In the genomic region with DNA sequence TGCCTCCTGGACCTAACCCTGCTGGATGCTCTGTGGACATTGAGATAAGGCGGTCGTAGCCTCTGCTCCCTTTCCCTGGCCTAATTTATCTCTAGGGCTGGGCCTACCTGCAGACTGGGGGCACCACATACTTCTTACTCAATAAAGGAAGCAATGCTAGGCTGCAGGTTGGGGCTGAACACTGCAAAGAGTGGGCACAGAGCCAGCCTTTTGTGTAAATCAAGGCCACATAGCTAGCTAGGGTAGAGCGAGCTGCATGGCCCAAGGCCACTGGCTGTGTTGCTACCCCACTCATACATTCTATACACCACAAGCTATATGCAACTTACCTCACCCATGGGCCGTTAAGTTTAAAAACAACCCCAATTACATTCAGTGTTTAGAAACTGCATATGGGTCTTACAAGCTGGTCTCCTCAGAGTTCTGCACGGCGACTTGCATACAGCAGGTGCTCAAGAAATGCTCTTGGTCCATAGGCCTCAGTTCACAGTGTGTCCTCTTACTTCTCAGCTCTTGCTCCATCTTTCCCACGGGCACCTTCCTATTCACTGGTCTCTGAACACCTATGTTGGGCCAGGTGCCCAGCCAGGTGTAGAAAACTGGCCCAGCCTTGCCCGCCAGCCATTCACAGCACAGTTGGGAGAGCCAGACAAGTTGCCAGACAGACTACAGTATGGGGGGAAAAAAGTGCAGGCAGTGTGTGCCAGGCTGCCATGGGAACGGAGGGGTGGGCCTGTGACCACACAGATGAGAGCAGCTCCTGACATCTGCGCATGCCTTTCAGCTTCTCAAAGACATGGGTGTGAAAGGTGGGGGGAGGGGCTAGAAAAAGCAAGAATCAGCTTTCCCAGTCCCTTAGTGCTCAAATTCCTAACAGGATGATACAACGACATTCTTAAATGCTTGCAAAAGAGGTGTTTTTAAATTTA, we compare ENCODE assay signal across 8 mouse cellular contexts. TPM values are rescaled to one million over a fixed set of nuclear protein-coding genes. Genes with fewer than 3 reads are reported as not detected.
DNase-seq lines count a peak whose midpoint lies in the region; ATAC-seq lines count a peak whose summit lies in the region.

No protein-coding gene starts in this region.

- intact Hi-C loops in heart, postnatal 25 days (cut with DNase I), result loop anchor here (10.0 kb wide), 1 partner anchor 445 kb away; no protein-coding TSS in a partner anchor

- no peak overlapping the region for H3K4me2 ChIP-seq in forebrain, embryonic 13.5 days
- H3K4me2 ChIP-seq in midbrain, embryonic 11.5 days, result no peak overlapping the region

- H3K9ac ChIP-seq in forebrain, embryonic 13.5 days, result no peak overlapping the region
- no peak overlapping the region for H3K9ac ChIP-seq in midbrain, embryonic 11.5 days (ENCODE audit: low read length)

- H3K4me3 ChIP-seq in forebrain, embryonic 13.5 days, result no peak overlapping the region
- H3K4me3 ChIP-seq in midbrain, embryonic 11.5 days (ENCODE audit: low read depth, low read length), result no peak overlapping the region

- H3K27ac ChIP-seq in forebrain, embryonic 13.5 days, result peak overlapping the region; percentile 84
- H3K27ac ChIP-seq in midbrain, embryonic 11.5 days (ENCODE audit: low read depth, low read length), result no peak overlapping the region

- WGBS in forebrain, embryonic 13.5 days, result 68% methylated on average over 11 of the region's 11 CpGs
- WGBS in midbrain, embryonic 11.5 days, result 85% methylated on average over 11 of the region's 11 CpGs

- no peaks in the 10 kb centered on the region for H3K9me3 ChIP-seq in forebrain, embryonic 13.5 days (replicated peaks)
- no peaks in the 10 kb centered on the region for H3K9me3 ChIP-seq in midbrain, embryonic 11.5 days (ENCODE audit: control insufficient read depth, low read length)

- ATAC-seq in forebrain, embryonic 13.5 days, result peak; percentile 92
- ATAC-seq in midbrain, embryonic 11.5 days (ENCODE audit: low FRiP score), result peak; percentile 45; the same call in 1 of the 2 replicates

- peak; percentile 32 for DNase-seq in embryo, embryonic 11 days
- no peak for DNase-seq in embryo, embryonic 9.5 days (ENCODE audit: extremely low spot score)
- peak; percentile 36 for DNase-seq in kidney, postnatal 14 days
- DNase-seq in midbrain, embryonic 11.5 days (ENCODE audit: low spot score, missing footprints), result peak; percentile 68
- DNase-seq in thymus, postnatal 14 days, result no peak
- DNase-seq in heart, postnatal 25 days (ENCODE audit: low spot score), result no peak
- no peak for DNase-seq in urinary bladder, adult 2 months (ENCODE audit: low spot score)

- H3K4me1 ChIP-seq in forebrain, embryonic 13.5 days, result peaks cover 59% of the 10 kb centered on the region
- peaks cover 14% of the 10 kb centered on the region; the same call in 1 of the 2 replicates for H3K4me1 ChIP-seq in midbrain, embryonic 11.5 days (ENCODE audit: control insufficient read depth, insufficient read depth, low read length)

- no peaks in the 10 kb centered on the region for H3K36me3 ChIP-seq in forebrain, embryonic 13.5 days (ENCODE audit: poor library complexity, severe bottlenecking)
- no peaks in the 10 kb centered on the region for H3K36me3 ChIP-seq in midbrain, embryonic 11.5 days (ENCODE audit: control insufficient read depth, insufficient read depth, low read length)

- no peaks in the 10 kb centered on the region for H3K27me3 ChIP-seq in forebrain, embryonic 13.5 days
- H3K27me3 ChIP-seq in midbrain, embryonic 11.5 days (ENCODE audit: control insufficient read depth, insufficient read depth, low read length), result no peaks in the 10 kb centered on the region

RNA-seq across cellular contexts. Expression of a gene that starts 13.5 kb away (rescaled TPM):
- polyA plus RNA-seq in forebrain, embryonic 13.5 days (2015; fragmentation: Nextera tagmentation; extraction: Ambion mirVana), result 13.1 and 13.3 TPM in 2 replicates
- 9.2 and 10.8 TPM in 2 replicates for polyA plus RNA-seq in midbrain, embryonic 11.5 days (2014; fragmentation: Nextera tagmentation; extraction: Ambion mirVana)
- 1 to 10 TPM; 9.4 to 9.5 TPM for total RNA-seq in heart, postnatal 25 days (2021)
- polyA plus RNA-seq in urinary bladder, adult 2 months (2012; rRNA removed), result 4.3 and 4.5 TPM in 2 replicates

Comparison
In these comparisons a context has a peak if more than half of its experiments do, and no peak if none do; other contexts are left out.
1. DNase-seq: peak in embryo, embryonic 11 days (single experiment), kidney, postnatal 14 days (single experiment) and midbrain, embryonic 11.5 days (single experiment); none in embryo, embryonic 9.5 days (single experiment), thymus, postnatal 14 days (single experiment), heart, postnatal 25 days (single experiment) and urinary bladder, adult 2 months (single experiment).